Mouse (Mus musculus) midbrain, postnatal 0 days (tissue): ENCODE results near the gene Il23r. TPM values are rescaled to one million over a fixed set of nuclear protein-coding genes. Genes with fewer than 3 reads are reported as not detected.
"Not testable (repeated sequence)": the region's sequence is repeated elsewhere in the genome, so short reads cannot be mapped to it uniquely, and the experiment has no call there.

Experiments used
- ATAC-seq: fragments of 200-750 bp; cut with Nextera tagmentation; 2 replicates; pipeline ENCODE4 v1.8.0; 2017; ENCODE audit warnings: moderate number of reproducible peaks, mild to moderate bottlenecking, moderate TSS enrichment, moderate library complexity; ENCODE audit not compliant: low FRiP score
- DNase-seq: peaks from one replicate; pipeline ENCODE4 v3.0.0-alpha.2; 2015; ENCODE audit warnings: low spot score
- H3K27ac ChIP-seq: fragments of 300-500 bp; sonication (generic); 2 replicates; pipeline ENCODE4 v1.5.1; 2014; ENCODE audit warnings: low read depth, mild to moderate bottlenecking, low read length, mixed read lengths
- H3K27me3 ChIP-seq: fragments of 300-500 bp; sonication (generic); 2 replicates; pipeline ENCODE4 v1.6.1; 2014; ENCODE audit warnings: low read length, control low read depth, mixed read lengths; ENCODE audit not compliant: insufficient read depth
- H3K36me3 ChIP-seq: fragments of 300-500 bp; sonication (generic); 2 replicates; pipeline ENCODE4 v1.6.1; 2014; ENCODE audit warnings: low read length, control low read depth, mixed read lengths; ENCODE audit not compliant: insufficient read depth
- H3K4me1 ChIP-seq: fragments of 300-500 bp; sonication (generic); 2 replicates; pipeline ENCODE4 v1.6.1; 2014; ENCODE audit warnings: mild to moderate bottlenecking, control low read depth, antibody characterized with exemption, low read length, mixed read lengths; ENCODE audit not compliant: insufficient read depth
- H3K4me2 ChIP-seq: fragments of 300-500 bp; sonication (generic); 2 replicates; pipeline ENCODE4 v1.6.1; 2014; ENCODE audit warnings: low read depth, mild to moderate bottlenecking, low read length, mixed read lengths; ENCODE audit not compliant: poor library complexity, severe bottlenecking
- H3K4me3 ChIP-seq: fragments of 300-500 bp; sonication (generic); 2 replicates; pipeline ENCODE4 v1.5.1; 2014; ENCODE audit warnings: low read depth, mild to moderate bottlenecking, low read length, moderate library complexity
- H3K9ac ChIP-seq: fragments of 300-500 bp; sonication (generic); replicated peaks from 2 replicates; pipeline ENCODE4 v1.6.1; 2014; ENCODE audit warnings: mild to moderate bottlenecking, low read length, moderate library complexity, mixed read lengths; ENCODE audit not compliant: poor library complexity, severe bottlenecking
- H3K9me3 ChIP-seq: fragments of 300-500 bp; sonication (generic); 2 replicates; pipeline ENCODE4 v1.6.1; 2016; ENCODE audit warnings: low read length, control low read depth
- CTCF ChIP-seq: IDR thresholded peaks from 2 replicates; pipeline ENCODE4 v1.5.1; 2016; ENCODE audit warnings: antibody characterized with exemption, mild to moderate bottlenecking
- WGBS: fragments of 180-500 bp; shearing (Covaris S2); extraction: QIAGEN DNeasy Blood & Tissue Kit; methylation state at CpG from one replicate; pipeline ENCODE4 v1.1.7; 2014; 5-methylcytosine and 5-hydroxymethylcytosine counted together
- polyA plus RNA-seq: library from polyadenylated mRNA; unstranded; fragments of >200 nt; fragmentation: Nextera tagmentation; extraction: Ambion mirVana; gene quantifications from 2 replicates; pipeline ENCODE4 v1.2.1, GENCODE M21; 2015
- total RNA-seq: library from RNA; depleted of rRNA; stranded (reverse); fragments of >200 nt; gene quantifications from 2 replicates; pipeline ENCODE4 v1.2.3, GENCODE M21; 2014

Gene Il23r
- total and polyA plus RNA-seq, 2 experiments from 2014 or later = 0.10 TPM; not detected in 1

DNA sequence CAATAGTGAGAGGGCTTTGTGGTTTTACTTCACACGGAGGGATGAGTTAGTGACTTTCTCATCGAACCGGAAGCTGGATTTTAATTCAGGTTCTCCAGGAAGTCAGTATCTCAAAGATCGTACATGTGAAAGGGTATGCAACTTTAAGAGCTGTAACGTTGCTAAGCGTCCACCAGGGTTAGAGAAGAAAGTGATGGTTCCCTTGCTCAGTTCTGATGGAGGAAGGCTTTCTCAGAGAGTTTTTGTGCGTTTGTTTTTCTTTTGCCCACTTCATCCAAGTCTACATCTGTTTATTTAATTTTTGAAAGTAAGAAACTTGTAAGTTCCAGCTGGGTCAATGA is 40.1 kb upstream of the Il23r start:
- 71% methylated on average over 7 of the region's 7 CpGs for WGBS
- Histone ChIP-seq H3K9me3 (no peaks in the 10 kb centered on the region), H3K27ac (no peak overlapping the region), H3K4me1 (peaks cover 7% of the 10 kb centered on the region; the same call in 1 of the 2 replicates), H3K27me3 (peaks cover 35% of the 10 kb centered on the region), H3K4me2 (no peak overlapping the region), H3K9ac (no peak overlapping the region), H3K36me3 (no peaks in the 10 kb centered on the region), H3K4me3 (no peak overlapping the region)
- no peak for DNase-seq
- ATAC-seq = no peak
- TF ChIP-seq CTCF = 0 out of 2 replicates have a peak, but pooled peaks have one; percentile 10

- H3K4me1 ChIP-seq = peaks cover 7% of the 10 kb centered on the region; the same call in 1 of the 2 replicates
- DNase-seq (no peak), ATAC-seq (no peak)
- peaks cover 35% of the 10 kb centered on the region for H3K27me3 ChIP-seq
- H3K36me3 ChIP-seq = no peaks in the 10 kb centered on the region
- no peak overlapping the region for H3K4me2 ChIP-seq
- H3K4me3 ChIP-seq = no peak overlapping the region
- 67% methylated on average over 9 of the region's 9 CpGs for WGBS
- H3K27ac ChIP-seq = no peak overlapping the region
- no peak overlapping the region for H3K9ac ChIP-seq
- TF ChIP-seq CTCF = peak; percentile 49
- no peaks in the 10 kb centered on the region for H3K9me3 ChIP-seq
Observed at GRCm38 (mm10) chr6:67530992-67531821, 39.6 kb upstream of the Il23r start.

DNA sequence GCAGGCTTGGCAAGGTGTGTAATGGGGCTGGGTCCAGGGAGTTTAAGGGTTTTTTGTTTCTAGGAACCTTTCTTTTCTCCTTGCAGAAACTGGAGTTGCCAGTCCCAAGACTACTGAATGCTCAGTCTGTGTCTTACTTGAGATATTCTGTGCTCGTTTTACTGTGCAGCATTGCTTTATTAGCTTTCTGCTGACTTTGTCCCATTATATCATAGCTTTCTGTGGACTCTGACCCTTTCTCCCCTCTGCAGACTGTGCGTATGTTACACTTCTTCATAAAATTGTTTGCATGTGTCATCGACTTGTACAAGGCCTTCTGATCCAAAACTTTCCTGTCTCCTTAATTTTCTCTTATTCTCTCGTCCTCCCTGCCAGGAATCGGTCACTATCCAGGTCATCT is 34.7 kb upstream of the Il23r start:
- no peak overlapping the region for H3K4me2 ChIP-seq
- DNase-seq (no peak), ATAC-seq (no peak)
- no peak overlapping the region for H3K4me3 ChIP-seq
- TF ChIP-seq CTCF = no peak
- H3K27me3 ChIP-seq = peaks cover 1% of the 10 kb centered on the region; the same call in 1 of the 2 replicates
- no peaks in the 10 kb centered on the region for H3K36me3 ChIP-seq
- no peak overlapping the region for H3K9ac ChIP-seq
- H3K4me1 ChIP-seq = no peaks in the 10 kb centered on the region
- no peaks in the 10 kb centered on the region for H3K9me3 ChIP-seq
- 94% methylated on average over 5 of the region's 5 CpGs for WGBS
- no peak overlapping the region for H3K27ac ChIP-seq

DNA sequence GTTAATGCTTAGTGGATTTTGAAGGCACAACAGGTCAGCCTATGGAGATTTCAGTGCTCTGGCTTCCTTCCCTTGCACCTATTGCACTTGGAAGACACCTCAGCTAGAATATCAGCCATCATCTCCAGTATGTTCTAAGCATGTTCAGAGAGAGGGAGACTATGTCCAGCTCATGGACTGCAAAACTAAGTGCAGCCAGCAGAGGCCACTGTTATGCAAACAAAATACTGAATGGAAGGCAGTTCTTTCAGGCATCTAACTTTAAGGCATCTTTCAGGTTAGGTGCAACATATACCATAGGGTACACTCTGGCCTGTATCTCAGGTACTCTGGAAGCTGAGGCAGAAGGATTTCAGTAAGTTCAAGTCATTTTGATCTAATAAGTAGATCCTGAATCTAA is 19.1 kb upstream of the Il23r start:
- no peaks in the 10 kb centered on the region for H3K4me1 ChIP-seq
- H3K27ac ChIP-seq = no peak overlapping the region
- H3K4me2 ChIP-seq = no peak overlapping the region
- H3K9ac ChIP-seq = no peak overlapping the region
- no peaks in the 10 kb centered on the region for H3K27me3 ChIP-seq
- H3K36me3 ChIP-seq = no peaks in the 10 kb centered on the region
- H3K4me3 ChIP-seq = no peak overlapping the region
- ATAC-seq (no peak), DNase-seq (peak; percentile 31)
- peak; percentile 71 for TF ChIP-seq CTCF
- no peaks in the 10 kb centered on the region for H3K9me3 ChIP-seq

GRCm38 (mm10) chr6:67501938-67502337 is 10.3 kb upstream of the Il23r start:
- not testable (repeated sequence) for H3K4me3 ChIP-seq, H3K27me3 ChIP-seq, H3K9ac ChIP-seq, H3K36me3 ChIP-seq, H3K27ac ChIP-seq, H3K4me2 ChIP-seq, DNase-seq, H3K9me3 ChIP-seq, H3K4me1 ChIP-seq
- peak; percentile 68; the same call in 1 of the 2 replicates for ATAC-seq
- WGBS = 100% methylated on average over 2 of the region's 6 CpGs

DNA sequence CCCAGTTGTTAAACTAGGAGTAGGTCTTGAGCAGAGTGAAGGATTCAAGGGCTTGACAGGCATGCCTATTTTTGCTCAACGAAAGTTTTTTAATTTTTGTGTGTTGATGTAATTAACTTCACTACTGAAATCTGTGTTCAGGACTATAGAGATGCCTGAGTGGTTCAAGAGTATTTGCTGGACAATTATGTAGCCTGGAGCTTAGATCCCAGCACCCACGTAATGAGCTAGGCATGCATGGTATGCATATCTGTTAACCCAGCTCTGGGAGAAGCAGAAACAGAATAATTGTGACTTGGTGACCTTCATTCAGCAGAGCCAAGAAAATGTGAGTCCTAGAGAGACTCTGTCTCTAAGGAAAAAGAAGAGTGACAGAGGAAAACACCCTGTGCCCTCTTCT is 10.6 kb downstream of the Il23r start:
- TF ChIP-seq CTCF = no peak
- Histone ChIP-seq H3K36me3 (no peaks in the 10 kb centered on the region), H3K27ac (no peak overlapping the region), H3K27me3 (no peaks in the 10 kb centered on the region), H3K4me3 (no peak overlapping the region), H3K9ac (no peak overlapping the region), H3K9me3 (no peaks in the 10 kb centered on the region), H3K4me1 (no peaks in the 10 kb centered on the region), H3K4me2 (no peak overlapping the region)
- ATAC-seq (no peak), DNase-seq (no peak)
- WGBS = 75% methylated on average over 2 of the region's 2 CpGs
